Mouse (Mus musculus) mouse embryonic stem cell (cell line): ENCODE data around the gene Arap2.
"Not testable (repeated sequence)": the region's sequence is repeated elsewhere in the genome, so short reads cannot be mapped to it uniquely, and the experiment has no call there.

Source experiments
- in situ Hi-C, 2 experiments: fragments of 300-500 bp; cut with MboI; formaldehyde crosslinking; loops; 1 replicate in 1 of 2; 3 replicates in 1 of 2; pipeline ENCODE4 v1.14.3; 2019 to 2020; ENCODE audit warnings: low sequenced_read_pairs in 2 of 2, low pct_unique_long_range_greater_than_20kb in 1 of 2, mixed read lengths in 1 of 2; ENCODE audit not compliant: unreplicated experiment in 1 of 2

Gene Arap2

DNA sequence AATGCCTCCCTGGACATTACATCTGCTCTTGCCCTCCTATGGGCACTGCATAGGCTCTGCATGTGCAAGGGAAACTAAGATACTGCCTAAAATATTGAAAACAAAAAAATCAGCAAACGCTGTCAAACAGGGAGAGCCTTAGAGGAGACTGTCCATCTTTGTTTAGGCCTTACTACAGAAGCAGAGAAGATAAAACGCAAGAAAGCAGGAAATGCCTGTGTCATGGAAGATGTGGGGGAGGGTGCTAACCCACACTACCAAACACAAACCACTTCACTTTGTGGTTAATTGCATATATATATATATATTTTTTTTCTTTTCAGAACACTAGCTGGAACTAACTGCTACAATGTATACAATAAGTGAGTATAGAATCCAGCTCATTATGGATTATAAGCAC, 14.3 kb downstream of the Arap2 start:
- in situ Hi-C loops: no loop called here

GRCm38 (mm10) chr5:62748168-62748567, 17.8 kb downstream of the Arap2 start:
- in situ Hi-C loops: no loop called here

DNA sequence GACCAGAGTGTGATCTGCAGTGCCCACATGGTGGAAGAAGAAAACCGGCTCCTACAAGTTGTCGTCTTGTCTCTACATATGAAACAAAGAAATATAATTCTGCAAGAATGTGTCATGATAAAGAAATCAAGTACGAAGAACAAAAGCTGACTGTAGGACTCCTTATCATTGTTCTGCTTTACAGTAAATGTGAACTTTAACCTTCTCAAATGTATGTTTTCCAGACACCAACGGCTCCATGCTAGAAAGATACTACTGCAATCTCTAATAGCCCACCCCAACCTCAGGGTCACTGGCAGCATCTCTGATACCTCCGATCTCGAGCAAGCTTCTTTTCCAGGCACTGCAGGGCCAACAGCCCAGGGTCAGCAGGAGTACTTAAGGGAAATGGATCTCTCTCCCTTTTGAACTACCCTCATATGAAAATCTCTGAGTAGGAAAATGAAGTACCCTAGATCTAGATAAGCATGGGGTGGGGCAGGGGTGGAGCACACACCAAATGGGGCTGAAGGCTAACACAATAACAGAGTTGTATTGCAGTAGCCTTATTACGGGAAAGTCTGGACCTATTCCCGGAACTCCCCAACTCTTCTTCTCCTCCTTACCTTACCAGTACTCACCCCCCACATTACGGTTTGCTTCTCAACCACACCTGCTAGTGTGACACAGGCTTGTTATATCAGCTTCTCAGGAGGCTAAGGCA, 22.6 kb downstream of the Arap2 start:
- in situ Hi-C loops: no loop called here

DNA sequence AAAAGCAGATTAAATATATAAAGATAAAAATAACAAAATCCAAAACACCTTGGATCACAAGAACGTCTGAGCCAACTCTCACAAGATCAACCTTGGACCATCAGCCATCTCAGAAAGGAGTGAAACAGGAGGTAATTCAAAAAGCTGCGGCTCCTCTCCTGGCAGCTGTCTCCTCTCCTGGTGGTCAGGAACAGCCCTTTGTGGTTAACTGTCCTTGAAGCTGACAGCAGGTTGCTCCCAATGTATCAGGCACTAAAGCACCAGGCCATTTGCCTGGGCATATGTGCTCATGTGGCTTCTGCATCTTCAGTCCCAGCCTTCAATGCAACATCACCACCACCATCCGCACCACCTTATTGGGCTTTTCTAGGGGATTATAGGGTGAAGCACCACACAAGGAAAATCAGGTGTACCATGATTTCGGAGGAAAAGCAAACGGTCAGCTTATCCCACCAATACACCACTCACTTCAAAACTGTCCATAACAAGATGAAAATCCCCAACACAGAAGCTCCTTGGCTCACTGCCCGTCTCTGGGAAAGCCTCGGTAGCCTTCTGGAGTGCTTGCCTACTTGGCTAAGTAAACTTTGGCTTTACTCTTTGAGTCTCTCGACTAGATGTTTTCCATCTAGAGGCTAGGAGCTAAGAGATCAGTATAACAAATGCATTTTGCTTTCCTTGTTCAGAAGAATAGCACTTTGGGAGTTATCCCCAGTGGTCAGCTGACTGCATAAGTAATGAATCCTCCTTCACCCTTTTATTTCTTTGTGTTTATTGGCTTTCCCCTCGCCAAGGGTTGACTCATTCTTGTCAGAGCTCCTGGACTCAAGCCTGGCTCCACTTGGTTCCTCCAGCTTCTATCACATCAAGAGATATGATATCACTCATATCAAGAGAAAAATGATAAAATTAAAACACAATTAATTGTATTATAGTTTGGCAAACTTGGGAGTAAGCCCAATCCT, 26.2 kb downstream of the Arap2 start:
- in situ Hi-C loops: no loop called here

DNA sequence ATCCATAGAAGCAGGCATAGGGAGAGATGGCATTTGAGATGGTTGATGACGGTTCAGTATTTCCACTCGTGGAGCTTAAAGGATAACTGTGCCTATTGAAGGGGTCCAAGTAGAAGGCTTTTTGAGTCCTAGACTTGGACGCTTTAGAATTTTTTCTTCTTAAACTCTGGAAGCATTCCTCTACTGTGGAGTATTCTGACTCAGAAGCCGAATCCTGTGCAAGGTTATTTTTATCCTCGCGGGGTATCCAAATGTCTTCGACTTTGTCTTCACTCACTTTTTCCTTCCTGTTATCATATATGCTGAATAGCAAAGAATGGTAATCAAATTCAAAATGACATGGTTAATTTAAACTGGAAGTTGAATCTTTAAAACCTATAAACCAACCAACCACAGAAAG, 35.4 kb downstream of the Arap2 start:
- in situ Hi-C loops: not testable (repeated sequence)

- in situ Hi-C loops: no loop called here
These were observed 40.4 kb downstream of the Arap2 start for GRCm38 (mm10) chr5:62725551-62725950.

GRCm38 (mm10) chr5:62723261-62724105, 42.5 kb downstream of the Arap2 start:
- in situ Hi-C loops: no loop called here

- in situ Hi-C loops: no loop called here
These were observed 49.5 kb downstream of the Arap2 start for GRCm38 (mm10) chr5:62716468-62716867.

- in situ Hi-C loops: no loop called here
These were observed 50.0 kb downstream of the Arap2 start for GRCm38 (mm10) chr5:62715977-62716376.

GRCm38 (mm10) chr5:62715436-62715835, 50.5 kb downstream of the Arap2 start:
- in situ Hi-C loops: no loop called here

DNA sequence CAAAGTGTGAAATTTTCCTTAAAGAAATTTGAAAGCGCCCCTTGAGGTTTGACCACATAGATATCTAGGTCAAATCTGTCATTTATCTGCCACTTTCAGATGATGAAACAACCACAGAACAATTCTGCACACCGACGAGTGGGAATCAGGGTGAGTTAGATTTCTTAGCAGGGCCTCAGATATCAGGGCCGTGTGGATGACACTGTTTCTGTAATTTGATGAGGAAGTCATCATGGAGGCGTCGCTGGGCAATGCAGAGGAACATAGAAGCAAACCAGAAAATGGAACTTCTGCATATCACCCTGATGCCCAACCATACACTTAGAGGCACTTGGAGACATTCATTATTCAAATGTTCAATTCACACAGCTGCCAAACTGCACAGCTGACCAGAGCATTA, 55.0 kb downstream of the Arap2 start:
- in situ Hi-C loops: no loop called here

GRCm38 (mm10) chr5:62706900-62707299, 59.1 kb downstream of the Arap2 start:
- in situ Hi-C loops: no loop called here

GRCm38 (mm10) chr5:62689965-62690364, 76.0 kb downstream of the Arap2 start:
- in situ Hi-C loops: no loop called here

DNA sequence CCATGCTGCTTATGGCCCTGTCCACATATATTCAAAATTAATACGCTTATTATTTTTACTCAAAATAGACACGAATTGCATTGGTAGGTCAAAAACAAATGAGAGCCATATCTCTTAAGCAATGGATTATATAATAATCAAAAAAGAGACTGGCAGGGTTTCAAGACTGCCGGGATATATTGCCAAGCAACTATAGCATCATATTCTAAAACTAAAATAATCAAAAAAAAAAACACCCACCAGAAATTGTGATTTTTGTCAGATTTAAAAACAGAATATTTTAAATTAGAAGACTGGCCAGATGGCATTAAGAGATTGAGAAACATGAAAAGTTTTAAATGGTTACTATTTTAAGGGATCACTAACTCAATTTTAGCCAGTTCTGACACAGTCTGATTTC, 82.2 kb downstream of the Arap2 start:
- in situ Hi-C loops: no loop called here

GRCm38 (mm10) chr5:62683207-62683606, 82.8 kb downstream of the Arap2 start:
- in situ Hi-C loops: no loop called here

- in situ Hi-C loops: no loop called here
These were observed 88.6 kb downstream of the Arap2 start for GRCm38 (mm10) chr5:62677390-62677789.

- in situ Hi-C loops: no loop called here
These were observed 93.1 kb downstream of the Arap2 start for GRCm38 (mm10) chr5:62672736-62673436.

GRCm38 (mm10) chr5:62665329-62665728, 100.6 kb downstream of the Arap2 start:
- in situ Hi-C loops: no loop called here
